In the genomic region with DNA sequence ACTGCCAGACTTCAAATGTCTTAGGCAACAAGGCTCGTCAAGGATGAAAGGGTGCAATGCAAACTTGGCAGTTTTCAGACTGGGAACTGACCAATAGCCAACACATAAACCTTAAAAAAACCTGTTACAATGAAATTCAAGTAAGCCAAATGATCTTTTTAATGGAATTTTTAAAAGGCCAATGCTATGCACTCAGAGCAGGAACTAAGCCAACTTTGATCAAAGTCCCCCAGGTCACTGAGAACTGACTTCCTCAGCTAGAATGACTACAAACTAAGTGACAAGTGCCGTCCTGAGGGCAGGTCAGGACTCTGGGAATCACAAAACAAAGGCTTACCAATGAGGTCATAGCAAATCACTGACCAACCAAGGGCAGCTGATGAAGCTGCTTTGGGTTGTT, we compare ENCODE assay signal across 24 mouse cellular contexts. TPM values are rescaled to one million over a fixed set of nuclear protein-coding genes. Genes with fewer than 3 reads are reported as not detected.
DNase-seq lines count a peak whose midpoint lies in the region; ATAC-seq and TF ChIP-seq lines count a peak whose summit lies in the region.
"Had no signal": no experiment of that assay in that cellular context is flagged by ENCODE, and none has a peak within 500 bp of the region (broad histone marks: within the 10 kb centered on the region; RNA-seq: fewer than 3 reads in every experiment).

No protein-coding gene starts in this region.

- peaks cover 28% of the 10 kb centered on the region for H3K79me2 ChIP-seq in liver, adult 2 months (ENCODE audit: control insufficient read depth, insufficient read depth, low read length)

- H3K4me3 ChIP-seq in intestine, embryonic 16.5 days (ENCODE audit: low read length): no peak overlapping the region
- no peak overlapping the region for H3K4me3 ChIP-seq in intestine, postnatal 0 days (ENCODE audit: low read depth, low read length)
- no peak overlapping the region for H3K4me3 ChIP-seq in liver, adult 2 months (ENCODE audit: insufficient read depth, low read depth, low read length)
- H3K4me3 ChIP-seq in liver, embryonic 12.5 days: no peak overlapping the region
- H3K4me3 ChIP-seq: embryonic facial prominence, embryonic 10.5 days; forebrain, embryonic 15.5 days; heart, embryonic 12.5 days; hindbrain, embryonic 10.5 days; intestine, embryonic 15.5 days; limb, embryonic 15.5 days; midbrain, embryonic 13.5 days had no signal

- TF ChIP-seq POLR2A in liver, adult 2 months (IDR thresholded peaks at IDR 0.05; ENCODE audit: extremely low read depth, insufficient read depth, low read length): no peak

- H3K4me2 ChIP-seq in intestine, embryonic 16.5 days (ENCODE audit: low read depth, low read length): no peak overlapping the region
- H3K4me2 ChIP-seq in intestine, postnatal 0 days (replicated peaks; ENCODE audit: low read depth): no peak overlapping the region
- H3K4me2 ChIP-seq in liver, embryonic 12.5 days: no peak overlapping the region
- H3K4me2 ChIP-seq: forebrain, embryonic 15.5 days; heart, embryonic 12.5 days; intestine, embryonic 15.5 days; limb, embryonic 15.5 days; lung, embryonic 14.5 days; midbrain, embryonic 13.5 days had no signal

- no peaks in the 10 kb centered on the region for H3K27me3 ChIP-seq in intestine, embryonic 16.5 days (replicated peaks; ENCODE audit: control insufficient read depth, insufficient read depth, low read length)
- H3K27me3 ChIP-seq in intestine, postnatal 0 days (replicated peaks; ENCODE audit: control insufficient read depth, insufficient read depth, low read length): no peaks in the 10 kb centered on the region
- no peaks in the 10 kb centered on the region for H3K27me3 ChIP-seq in liver, adult 2 months (ENCODE audit: control insufficient read depth, insufficient read depth, low read length)
- no peaks in the 10 kb centered on the region for H3K27me3 ChIP-seq in liver, embryonic 12.5 days (replicated peaks)
- H3K27me3 ChIP-seq: forebrain, embryonic 15.5 days; heart, embryonic 12.5 days; intestine, embryonic 15.5 days; limb, embryonic 15.5 days; midbrain, embryonic 13.5 days had no signal

- no peak overlapping the region for H3K9ac ChIP-seq in intestine, embryonic 16.5 days (ENCODE audit: low read depth, low read length)
- H3K9ac ChIP-seq in intestine, postnatal 0 days (ENCODE audit: low read depth, low read length): no peak overlapping the region
- H3K9ac ChIP-seq in liver, adult 2 months (ENCODE audit: low read depth, low read length): no peak overlapping the region
- H3K9ac ChIP-seq in liver, embryonic 12.5 days: no peak overlapping the region
- H3K9ac ChIP-seq: forebrain, embryonic 15.5 days; heart, embryonic 12.5 days; intestine, embryonic 15.5 days; limb, embryonic 15.5 days; lung, embryonic 14.5 days; midbrain, embryonic 13.5 days had no signal

- peaks cover 3% of the 10 kb centered on the region for H3K4me1 ChIP-seq in intestine, embryonic 16.5 days (ENCODE audit: control insufficient read depth, insufficient read depth, low read length)
- H3K4me1 ChIP-seq in intestine, postnatal 0 days (replicated peaks; ENCODE audit: control insufficient read depth, insufficient read depth, low read length): 0 out of 2 replicates have a peak, but pooled peaks cover 4% of the 10 kb centered on the region
- peaks cover 13% of the 10 kb centered on the region for H3K4me1 ChIP-seq in liver, adult 2 months (ENCODE audit: control insufficient read depth, insufficient read depth, low read length)
- H3K4me1 ChIP-seq in liver, embryonic 12.5 days: peaks cover 51% of the 10 kb centered on the region
- H3K4me1 ChIP-seq: embryonic facial prominence, embryonic 10.5 days; hindbrain, embryonic 10.5 days; intestine, embryonic 15.5 days had no signal

- DNase-seq in liver, adult 2 months (ENCODE audit: extremely low read depth, low read depth, low spot score): peak; percentile 85
- DNase-seq in adipocyte (ENCODE audit: low spot score): peak; percentile 48
- DNase-seq in kidney, postnatal 36 days: peak; percentile 47 to 66
- no peak for DNase-seq in urinary bladder, postnatal 14 days (ENCODE audit: low spot score)
- DNase-seq: adrenal gland, postnatal 25 days; cerebellum, adult 11 months; cerebellum, adult 9-11 months; gastrocnemius, postnatal 25 days; heart, adult 18-20 months; heart, postnatal 10 days; layer of hippocampus, adult 9-11 months; lung, embryonic 14.5 days had no signal

- no peak overlapping the region for H3K27ac ChIP-seq in intestine, embryonic 16.5 days (ENCODE audit: low read length)
- H3K27ac ChIP-seq in intestine, postnatal 0 days (ENCODE audit: low read depth, low read length): no peak overlapping the region
- H3K27ac ChIP-seq in liver, adult 2 months (replicated peaks; ENCODE audit: insufficient read depth, low read depth, low read length): no peak overlapping the region
- H3K27ac ChIP-seq in liver, embryonic 12.5 days: no peak overlapping the region
- H3K27ac ChIP-seq: embryonic facial prominence, embryonic 10.5 days; forebrain, embryonic 15.5 days; hindbrain, embryonic 10.5 days; intestine, embryonic 15.5 days; limb, embryonic 15.5 days; midbrain, embryonic 13.5 days; stomach, postnatal 0 days had no signal

- WGBS in intestine, embryonic 16.5 days: 64% methylated on average over 2 of the region's 2 CpGs
- WGBS in intestine, postnatal 0 days: 42% methylated on average over 2 of the region's 2 CpGs
- WGBS in liver, adult 2 months: 8% methylated on average over 2 of the region's 2 CpGs
- 59% methylated on average over 2 of the region's 2 CpGs for WGBS in liver, embryonic 12.5 days (ENCODE audit: insufficient replicate concordance)

- 0 out of 2 replicates have a peak, but pooled peaks have one; percentile 26 for ATAC-seq in intestine, embryonic 16.5 days
- ATAC-seq in intestine, postnatal 0 days: no peak
- no peak for ATAC-seq in liver, embryonic 12.5 days
- ATAC-seq: forebrain, embryonic 15.5 days; hindbrain, embryonic 16.5 days; intestine, embryonic 15.5 days; midbrain, embryonic 13.5 days had no signal

- no peaks in the 10 kb centered on the region for H3K9me3 ChIP-seq in intestine, embryonic 16.5 days (ENCODE audit: control insufficient read depth, low read length)
- H3K9me3 ChIP-seq in intestine, postnatal 0 days (ENCODE audit: control insufficient read depth): no peaks in the 10 kb centered on the region
- H3K9me3 ChIP-seq in liver, embryonic 12.5 days (replicated peaks): no peaks in the 10 kb centered on the region
- H3K9me3 ChIP-seq: embryonic facial prominence, embryonic 10.5 days; forebrain, embryonic 15.5 days; heart, embryonic 12.5 days; hindbrain, embryonic 10.5 days; intestine, embryonic 15.5 days; limb, embryonic 15.5 days; midbrain, embryonic 13.5 days had no signal

- no peak for TF ChIP-seq CTCF in intestine, postnatal 0 days (IDR thresholded peaks at IDR 0.05; ENCODE audit: low read depth)
- no peak for TF ChIP-seq CTCF in liver, adult 2 months (IDR thresholded peaks at IDR 0.05; ENCODE audit: low read depth, low read length)

- no peaks in the 10 kb centered on the region for H3K36me3 ChIP-seq in intestine, embryonic 16.5 days (ENCODE audit: control insufficient read depth, insufficient read depth, low read length)
- no peaks in the 10 kb centered on the region; the same call in 1 of the 2 replicates for H3K36me3 ChIP-seq in intestine, postnatal 0 days (ENCODE audit: control insufficient read depth, insufficient read depth)
- no peaks in the 10 kb centered on the region for H3K36me3 ChIP-seq in liver, adult 2 months (ENCODE audit: control insufficient read depth, insufficient read depth, low read length)
- no peaks in the 10 kb centered on the region for H3K36me3 ChIP-seq in liver, embryonic 12.5 days
- H3K36me3 ChIP-seq: forebrain, embryonic 15.5 days; heart, embryonic 12.5 days; hindbrain, embryonic 10.5 days; intestine, embryonic 15.5 days; limb, embryonic 15.5 days; midbrain, embryonic 13.5 days had no signal

RNA-seq across cellular contexts. Expression of gene Mark2, which starts 21.5 kb away (rescaled TPM):
- polyA plus RNA-seq in intestine, embryonic 16.5 days (2015; fragmentation: Nextera tagmentation; extraction: Ambion mirVana): 39.1 and 41.4 TPM in 2 replicates
- 39.6 and 46.4 TPM in 2 replicates for polyA plus RNA-seq in intestine, postnatal 0 days (2015; fragmentation: Nextera tagmentation; extraction: Ambion mirVana)
- 4.6 and 7.0 TPM in 2 replicates for total RNA-seq in liver, adult 2 months (2014; rRNA removed)
- 17.2 and 19.8 TPM in 2 replicates for polyA plus RNA-seq in liver, adult 2 months (2012; rRNA removed)
- 41.3 and 42.0 TPM in 2 replicates for polyA plus RNA-seq in liver, embryonic 12.5 days (2016; fragmentation: Nextera tagmentation; extraction: Ambion mirVana)

RNA-seq across cellular contexts. Expression of gene Rcor2, which starts 53.1 kb away (rescaled TPM):
- 6.5 and 9.0 TPM in 2 replicates for polyA plus RNA-seq in intestine, embryonic 16.5 days (2015; fragmentation: Nextera tagmentation; extraction: Ambion mirVana)
- 1.5 and 2.2 TPM in 2 replicates for polyA plus RNA-seq in intestine, postnatal 0 days (2015; fragmentation: Nextera tagmentation; extraction: Ambion mirVana)
- 0.13 and 0.55 TPM in 2 replicates for total RNA-seq in liver, adult 2 months (2014; rRNA removed)
- polyA plus RNA-seq in liver, adult 2 months (2012; rRNA removed): 0.10 and 0.57 TPM in 2 replicates
- 4.0 and 5.1 TPM in 2 replicates for polyA plus RNA-seq in liver, embryonic 12.5 days (2016; fragmentation: Nextera tagmentation; extraction: Ambion mirVana)
